Mouse (Mus musculus): ENCODE measurements around the gene Nelfcd.

DNA sequence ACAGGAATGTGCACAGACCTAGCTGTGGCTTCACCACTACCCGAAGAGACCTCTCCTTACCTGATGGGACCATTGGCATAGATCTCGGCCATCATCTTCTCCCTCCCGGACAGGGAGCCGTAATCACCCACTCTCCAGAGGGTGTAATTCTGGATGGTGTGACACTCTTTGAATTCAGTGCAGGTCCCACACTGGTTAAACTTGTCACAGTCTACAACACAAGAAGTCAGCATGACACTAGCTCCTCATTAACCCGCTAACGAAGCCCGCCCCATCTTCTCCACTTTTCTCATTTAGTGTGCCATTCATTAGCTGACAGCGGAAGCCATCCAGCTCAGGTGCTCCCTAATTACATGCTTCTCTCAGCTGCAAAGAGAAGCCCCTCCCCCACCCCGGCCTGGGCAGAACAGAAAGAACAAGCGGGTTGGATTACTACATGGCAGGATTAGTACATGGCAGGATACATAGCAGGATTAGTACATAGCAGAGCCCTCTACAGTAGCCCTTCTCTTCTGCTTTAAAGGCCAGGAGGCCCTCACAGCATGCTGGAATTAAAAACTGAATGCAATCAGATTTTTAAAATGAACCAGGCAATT lies 13.5 kb downstream of the Nelfcd start:
- no peak for TF ChIP-seq CTCF (IDR thresholded peaks at IDR 0.05; ENCODE audit: low read depth)
- TF ChIP-seq EP300 (IDR thresholded peaks at IDR 0.05; ENCODE audit: low read depth), result no peak
